Mouse (Mus musculus) liver, embryonic 13.5 days (tissue): ENCODE results near the gene Mrtfb. TPM values are rescaled to one million over a fixed set of nuclear protein-coding genes. Genes with fewer than 3 reads are reported as not detected.

Experiments
- ATAC-seq: fragments of 200-750 bp; cut with Nextera tagmentation; 2 replicates; pipeline ENCODE4 v1.8.0; 2017; ENCODE audit warnings: low read depth, mild to moderate bottlenecking, moderate number of reproducible peaks, moderate library complexity
- DNase-seq: peaks from one replicate; pipeline ENCODE4 v3.0.0; 2022
- H3K27ac ChIP-seq: fragments of 300-500 bp; sonication (generic); 2 replicates; pipeline ENCODE4 v1.5.1; 2015; ENCODE audit warnings: moderate library complexity, mild to moderate bottlenecking, inconsistent platforms
- H3K27me3 ChIP-seq: fragments of 300-500 bp; sonication (generic); 2 replicates; pipeline ENCODE4 v1.6.1; 2015; ENCODE audit warnings: mild to moderate bottlenecking, inconsistent platforms
- H3K36me3 ChIP-seq: fragments of 300-500 bp; sonication (generic); 2 replicates; pipeline ENCODE4 v1.6.1; 2015; ENCODE audit warnings: mild to moderate bottlenecking, inconsistent platforms
- H3K4me1 ChIP-seq: fragments of 300-500 bp; sonication (generic); replicated peaks from 2 replicates; pipeline ENCODE4 v1.6.1; 2015; ENCODE audit warnings: inconsistent platforms
- H3K4me2 ChIP-seq: fragments of 300-500 bp; sonication (generic); 2 replicates; pipeline ENCODE4 v1.6.1; 2015; ENCODE audit warnings: inconsistent platforms, mild to moderate bottlenecking, moderate library complexity
- H3K4me3 ChIP-seq: fragments of 300-500 bp; sonication (generic); replicated peaks from 2 replicates; pipeline ENCODE4 v1.5.1; 2015; ENCODE audit warnings: mild to moderate bottlenecking, inconsistent platforms
- H3K9ac ChIP-seq: fragments of 300-500 bp; sonication (generic); 2 replicates; pipeline ENCODE4 v1.6.1; 2015; ENCODE audit warnings: mild to moderate bottlenecking, inconsistent platforms
- H3K9me3 ChIP-seq: fragments of 300-500 bp; sonication (generic); replicated peaks from 2 replicates; pipeline ENCODE4 v1.6.1; 2016; ENCODE audit warnings: inconsistent platforms
- WGBS: fragments of 180-500 bp; shearing (Covaris S2); methylation state at CpG from one replicate; pipeline ENCODE4 v1.1.7; 2015; ENCODE audit not compliant: insufficient replicate concordance; 5-methylcytosine and 5-hydroxymethylcytosine counted together
- polyA plus RNA-seq: library from polyadenylated mRNA; unstranded; fragments of >200 nt; fragmentation: Nextera tagmentation; extraction: Ambion mirVana; gene quantifications from 2 replicates; pipeline ENCODE4 v1.2.1, GENCODE M21; 2015

Gene Mrtfb
- polyA plus RNA-seq, 1 experiment from 2014 or later: 3.2 TPM

DNA sequence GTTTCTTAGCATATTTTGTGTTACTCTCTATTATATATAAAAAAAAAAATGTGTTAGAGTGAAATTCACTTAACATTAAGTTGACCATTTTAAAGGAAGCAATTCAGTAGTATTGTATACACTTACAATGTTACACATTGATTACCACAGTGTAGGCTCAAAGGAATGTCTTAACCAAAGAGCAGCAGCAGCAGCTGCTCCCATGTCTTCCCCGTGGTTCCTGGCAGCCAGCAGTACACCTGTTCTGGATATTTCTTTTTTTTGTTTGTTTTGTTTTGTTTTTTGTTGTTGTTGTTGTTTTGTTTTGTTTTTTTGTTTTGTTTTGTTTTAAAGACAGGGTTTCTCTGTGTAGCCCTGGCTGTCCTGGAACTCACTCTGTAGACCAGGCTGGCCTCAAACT is 112.4 kb downstream of the Mrtfb start:
- peaks cover 15% of the 10 kb centered on the region for H3K4me1 ChIP-seq

DNA sequence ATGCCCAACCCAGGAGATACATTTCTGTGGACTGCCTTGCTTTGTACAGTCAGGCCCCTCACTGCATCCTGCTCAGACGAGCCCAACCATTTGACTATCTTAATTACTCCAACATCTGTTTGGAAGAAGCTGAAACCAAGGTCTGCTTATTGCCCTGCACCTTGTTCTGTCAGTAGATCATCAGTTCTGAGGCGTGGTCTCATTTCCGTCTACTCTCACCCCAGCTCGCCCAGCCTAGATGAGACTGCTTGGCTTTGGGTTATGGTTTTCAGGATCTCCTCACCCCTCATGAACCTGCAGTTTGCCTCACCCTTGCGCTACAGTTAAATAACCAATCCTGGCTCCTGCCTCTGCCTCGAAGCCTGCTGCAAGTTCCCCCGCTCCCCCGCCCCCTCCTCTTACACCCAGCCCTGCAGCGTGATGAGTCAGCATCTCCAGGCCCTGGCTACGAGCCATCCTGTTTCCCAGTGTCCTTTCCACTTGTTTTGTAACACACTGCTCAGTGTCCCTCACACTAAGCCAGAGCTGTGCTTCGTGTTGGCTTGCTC is 115.5 kb downstream of the Mrtfb start:
- H3K36me3 ChIP-seq: no peaks in the 10 kb centered on the region
- H3K4me3 ChIP-seq: no peak overlapping the region
- no peak overlapping the region for H3K27ac ChIP-seq
- WGBS: 14% methylated on average over 11 of the region's 11 CpGs
- no peaks in the 10 kb centered on the region for H3K9me3 ChIP-seq
- no peak overlapping the region for H3K9ac ChIP-seq
- peak; percentile 23 for DNase-seq
- H3K4me2 ChIP-seq: peak overlapping the region; percentile 10; the same call in 1 of the 2 replicates
- peaks cover 13% of the 10 kb centered on the region for H3K4me1 ChIP-seq
- no peaks in the 10 kb centered on the region for H3K27me3 ChIP-seq
- peak; percentile 47; the same call in 1 of the 2 replicates for ATAC-seq

More for the DNA sequence above, 112.4 kb downstream of the Mrtfb start:
- Histone ChIP-seq H3K9me3 (no peaks in the 10 kb centered on the region), H3K27me3 (no peaks in the 10 kb centered on the region), H3K36me3 (no peaks in the 10 kb centered on the region), H3K27ac (no peak overlapping the region), H3K4me3 (no peak overlapping the region), H3K4me2 (no peak overlapping the region), H3K9ac (no peak overlapping the region)
- ATAC-seq (no peak), DNase-seq (no peak)
- WGBS: 46% methylated on average over 1 of the region's 1 CpGs

DNA sequence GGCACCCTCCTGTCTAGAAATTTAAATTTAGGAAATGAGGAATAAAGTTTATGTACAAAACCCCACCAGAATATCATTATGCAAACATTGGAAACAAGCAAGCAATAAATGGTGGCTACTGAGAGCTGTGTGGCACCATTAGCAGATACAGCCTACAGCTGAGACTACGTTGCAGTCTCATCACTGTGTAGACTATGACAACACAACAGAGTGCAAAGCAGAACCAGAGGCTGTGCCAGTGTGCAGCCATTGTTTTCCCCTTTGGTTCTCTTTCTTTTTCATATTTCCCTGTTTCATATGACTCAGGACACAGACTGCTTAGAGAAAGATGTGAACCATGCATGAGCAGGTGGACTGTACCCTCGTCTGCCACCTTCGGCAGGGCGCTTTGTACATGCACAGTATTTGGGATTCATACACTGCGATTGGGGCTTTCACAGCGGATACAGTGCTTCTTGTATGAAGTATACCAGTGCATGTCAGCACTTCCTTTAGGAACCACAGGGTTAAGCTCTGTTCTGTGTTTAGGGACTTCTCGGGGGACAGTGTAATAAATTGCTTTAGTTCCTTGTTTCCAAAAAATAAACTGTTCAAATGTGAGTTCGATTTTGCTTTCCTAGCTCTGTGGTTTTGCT is 116.7 kb downstream of the Mrtfb start:
- DNase-seq: no peak

DNA sequence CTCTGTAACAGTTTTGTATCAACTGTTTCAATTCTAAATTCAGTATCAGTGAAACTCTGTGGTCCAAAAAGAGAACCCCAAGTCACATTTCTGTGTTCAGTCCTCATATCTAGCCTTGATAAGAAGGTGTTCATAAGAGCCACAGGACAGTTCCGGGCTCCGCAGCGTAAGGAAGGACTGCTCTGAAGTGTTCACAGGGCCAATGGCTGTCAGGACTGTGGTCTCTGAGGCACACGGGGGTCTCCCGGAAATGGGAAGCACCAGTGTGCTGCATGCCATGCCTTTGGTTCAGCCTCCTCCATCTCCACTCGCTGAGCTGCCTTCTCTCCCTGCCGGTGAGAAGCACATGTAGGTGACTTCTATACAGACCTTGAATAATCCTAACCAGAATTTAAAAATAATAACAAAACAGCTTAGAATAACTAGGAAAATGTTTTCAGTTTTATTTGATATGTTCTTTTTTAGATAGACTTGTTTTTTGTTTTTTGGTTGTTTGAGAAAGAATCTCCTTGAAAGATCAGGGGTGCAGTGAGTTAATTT is 120.7 kb downstream of the Mrtfb start:
- Histone ChIP-seq H3K9ac (no peak overlapping the region), H3K9me3 (no peaks in the 10 kb centered on the region), H3K27ac (no peak overlapping the region), H3K27me3 (no peaks in the 10 kb centered on the region), H3K4me2 (no peak overlapping the region), H3K4me1 (peaks cover 1% of the 10 kb centered on the region), H3K4me3 (no peak overlapping the region), H3K36me3 (no peaks in the 10 kb centered on the region)
- no peak for ATAC-seq
- DNase-seq: no peak
- WGBS: 65% methylated on average over 7 of the region's 7 CpGs

More for the DNA sequence above, 116.7 kb downstream of the Mrtfb start:
- ATAC-seq: no peak
- Histone ChIP-seq H3K36me3 (no peaks in the 10 kb centered on the region), H3K4me3 (no peak overlapping the region), H3K9me3 (no peaks in the 10 kb centered on the region), H3K27ac (no peak overlapping the region), H3K4me2 (no peak overlapping the region), H3K4me1 (peaks cover 7% of the 10 kb centered on the region), H3K9ac (no peak overlapping the region), H3K27me3 (no peaks in the 10 kb centered on the region)
- 70% methylated on average over 8 of the region's 8 CpGs for WGBS

DNA sequence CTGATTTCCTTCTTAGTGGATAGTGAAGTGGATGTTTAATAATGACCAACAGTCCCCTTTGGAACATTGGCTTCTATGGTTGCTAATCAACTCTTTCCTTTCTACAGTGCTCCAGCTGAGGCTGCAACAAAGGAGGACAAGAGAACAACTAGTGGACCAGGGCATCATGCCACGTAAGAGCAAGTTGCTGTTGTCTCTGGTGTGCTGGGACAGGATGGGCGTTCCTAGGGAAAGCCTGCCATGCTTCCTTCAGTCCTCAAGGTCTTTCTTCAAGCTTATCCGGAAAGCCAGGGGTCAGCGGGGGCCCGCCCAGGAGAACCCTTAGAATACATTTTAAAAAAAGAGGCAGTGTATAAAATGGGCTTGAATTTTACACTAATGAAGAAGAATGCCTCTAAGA is 121.9 kb downstream of the Mrtfb start:
- Histone ChIP-seq H3K9ac (no peak overlapping the region), H3K4me2 (no peak overlapping the region), H3K4me1 (no peaks in the 10 kb centered on the region), H3K27ac (no peak overlapping the region), H3K4me3 (no peak overlapping the region), H3K27me3 (no peaks in the 10 kb centered on the region), H3K9me3 (no peaks in the 10 kb centered on the region), H3K36me3 (no peaks in the 10 kb centered on the region)
- DNase-seq (no peak), ATAC-seq (no peak)
- WGBS: 71% methylated on average over 5 of the region's 5 CpGs

DNA sequence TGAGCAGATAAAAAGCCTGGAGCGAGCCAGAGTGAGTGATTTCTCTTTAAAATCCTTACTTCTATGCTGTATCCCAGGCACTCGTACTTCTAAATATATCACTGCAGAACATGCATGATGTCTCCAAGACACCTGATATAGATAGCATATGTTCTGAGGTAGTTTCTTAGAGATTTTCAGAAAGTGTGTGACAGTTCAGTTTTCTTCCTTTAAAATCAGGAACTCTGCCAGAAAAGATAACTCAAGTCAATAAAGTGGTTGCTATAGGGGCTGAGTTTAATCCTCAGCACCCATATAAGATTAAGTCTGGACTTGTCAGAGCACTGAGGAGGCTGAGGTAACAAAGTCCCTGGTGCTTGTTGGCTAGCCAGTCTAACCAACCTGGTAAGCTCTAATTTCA is 123.6 kb downstream of the Mrtfb start:
- ATAC-seq (no peak), DNase-seq (no peak)
- H3K9me3 ChIP-seq: no peaks in the 10 kb centered on the region
- no peak overlapping the region for H3K4me3 ChIP-seq
- WGBS: 28% methylated on average over 2 of the region's 2 CpGs
- no peak overlapping the region for H3K9ac ChIP-seq
- H3K27ac ChIP-seq: no peak overlapping the region
- H3K4me1 ChIP-seq: no peaks in the 10 kb centered on the region
- H3K4me2 ChIP-seq: no peak overlapping the region
- peaks cover 9% of the 10 kb centered on the region; the same call in 1 of the 2 replicates for H3K36me3 ChIP-seq
- no peaks in the 10 kb centered on the region for H3K27me3 ChIP-seq

DNA sequence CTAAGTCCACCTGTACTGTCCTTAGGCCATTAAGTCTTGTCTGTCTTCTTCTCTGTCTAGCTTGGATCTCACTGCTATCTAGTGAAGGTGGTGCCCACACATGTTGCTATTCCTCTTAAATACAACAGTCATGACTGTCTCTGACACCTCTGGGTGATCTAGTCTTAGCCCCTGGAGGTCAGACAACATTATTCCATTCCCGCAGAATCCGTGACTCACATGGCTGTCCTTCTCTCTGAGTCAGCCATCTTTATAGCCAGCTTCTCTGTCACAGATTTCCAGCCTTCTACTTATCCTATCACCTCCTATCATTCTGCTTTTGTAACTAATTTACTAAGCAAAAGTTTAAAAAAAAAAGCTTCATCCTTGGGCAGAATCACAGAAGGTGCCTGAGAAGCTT is 125.5 kb downstream of the Mrtfb start:
- WGBS: 73% methylated on average over 2 of the region's 2 CpGs
- ATAC-seq: no peak

DNA sequence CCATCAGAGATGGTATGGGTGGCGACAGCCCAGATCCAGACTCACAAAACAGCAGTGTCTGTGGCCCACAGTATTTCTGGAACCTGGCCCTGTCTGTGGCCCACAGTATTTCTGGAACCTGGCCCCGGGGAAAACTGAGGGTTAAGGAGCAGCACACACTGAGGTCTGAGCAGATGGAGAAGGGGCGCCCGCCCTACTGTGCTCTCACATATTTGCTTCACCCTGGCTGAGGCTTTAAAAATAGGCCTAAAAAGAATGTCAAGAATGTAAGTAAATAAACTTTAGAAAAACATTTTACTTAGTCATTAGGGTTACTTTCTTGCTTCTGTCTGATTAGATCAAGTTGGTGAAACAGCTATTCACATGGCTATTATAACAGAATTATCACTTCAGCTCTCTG is 131.0 kb downstream of the Mrtfb start:
- no peak for DNase-seq
- Histone ChIP-seq H3K4me1 (no peaks in the 10 kb centered on the region), H3K9ac (no peak overlapping the region), H3K9me3 (no peaks in the 10 kb centered on the region), H3K4me3 (no peak overlapping the region), H3K4me2 (no peak overlapping the region), H3K27ac (no peak overlapping the region), H3K27me3 (no peaks in the 10 kb centered on the region), H3K36me3 (peaks cover 20% of the 10 kb centered on the region; the same call in 1 of the 2 replicates)
- WGBS: 67% methylated on average over 4 of the region's 4 CpGs
- ATAC-seq: no peak

More for the DNA sequence above, 125.5 kb downstream of the Mrtfb start:
- DNase-seq: no peak
- H3K9me3 ChIP-seq: no peaks in the 10 kb centered on the region
- H3K9ac ChIP-seq: no peak overlapping the region
- H3K4me2 ChIP-seq: no peak overlapping the region
- H3K4me1 ChIP-seq: no peaks in the 10 kb centered on the region
- H3K27me3 ChIP-seq: no peaks in the 10 kb centered on the region
- no peak overlapping the region for H3K27ac ChIP-seq
- no peak overlapping the region for H3K4me3 ChIP-seq
- H3K36me3 ChIP-seq: peaks cover 18% of the 10 kb centered on the region; the same call in 1 of the 2 replicates

DNA sequence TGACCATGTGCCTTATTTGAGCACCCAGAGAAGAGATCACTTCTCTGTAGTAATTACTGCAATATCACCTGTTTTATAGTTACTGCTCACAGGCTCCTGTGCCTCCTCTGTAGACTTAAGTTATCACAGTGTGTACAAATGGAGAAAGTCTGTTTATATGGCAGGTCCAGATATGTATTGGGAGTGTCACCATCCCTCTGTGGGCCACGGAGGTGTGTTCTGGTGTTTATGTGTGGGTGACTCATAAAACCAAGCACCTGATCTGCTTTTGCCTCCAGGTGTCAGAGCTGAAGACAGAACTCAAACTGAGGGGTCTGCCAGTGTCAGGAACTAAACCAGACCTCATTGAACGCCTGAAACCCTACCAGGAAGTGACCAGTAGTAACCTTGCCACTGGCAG is 144.1 kb downstream of the Mrtfb start:
- Histone ChIP-seq H3K4me3 (no peak overlapping the region), H3K4me2 (no peak overlapping the region), H3K27me3 (no peaks in the 10 kb centered on the region), H3K27ac (no peak overlapping the region), H3K36me3 (peaks cover 39% of the 10 kb centered on the region), H3K4me1 (no peaks in the 10 kb centered on the region), H3K9me3 (no peaks in the 10 kb centered on the region), H3K9ac (no peak overlapping the region)
- DNase-seq: no peak
- WGBS: 46% methylated on average over 2 of the region's 2 CpGs
- ATAC-seq: no peak

DNA sequence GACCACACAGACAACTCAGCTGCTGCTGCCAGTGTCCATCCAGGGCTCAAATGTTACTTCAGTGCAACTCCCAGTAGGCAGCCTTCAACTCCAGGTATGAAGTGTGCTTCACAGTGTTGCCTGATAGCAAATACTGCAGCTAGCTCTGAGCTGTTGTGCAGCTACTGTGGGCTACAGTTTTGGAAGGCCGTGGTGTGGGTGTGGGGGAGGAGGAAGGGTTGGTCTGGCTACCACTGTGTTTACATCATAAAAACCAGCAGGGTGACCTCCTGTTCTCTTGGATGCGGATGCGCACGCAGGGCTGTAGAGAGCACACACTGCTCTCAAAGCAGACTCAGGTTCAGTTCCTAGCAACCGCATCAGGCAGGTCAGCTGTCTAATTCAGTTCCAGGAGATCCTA is 145.3 kb downstream of the Mrtfb start:
- 77% methylated on average over 5 of the region's 5 CpGs for WGBS
- no peaks in the 10 kb centered on the region for H3K27me3 ChIP-seq
- no peak overlapping the region for H3K4me2 ChIP-seq
- peaks cover 40% of the 10 kb centered on the region for H3K36me3 ChIP-seq
- H3K4me1 ChIP-seq: no peaks in the 10 kb centered on the region
- H3K4me3 ChIP-seq: no peak overlapping the region
- DNase-seq (no peak), ATAC-seq (no peak)
- no peak overlapping the region for H3K9ac ChIP-seq
- H3K27ac ChIP-seq: no peak overlapping the region
- H3K9me3 ChIP-seq: no peaks in the 10 kb centered on the region

DNA sequence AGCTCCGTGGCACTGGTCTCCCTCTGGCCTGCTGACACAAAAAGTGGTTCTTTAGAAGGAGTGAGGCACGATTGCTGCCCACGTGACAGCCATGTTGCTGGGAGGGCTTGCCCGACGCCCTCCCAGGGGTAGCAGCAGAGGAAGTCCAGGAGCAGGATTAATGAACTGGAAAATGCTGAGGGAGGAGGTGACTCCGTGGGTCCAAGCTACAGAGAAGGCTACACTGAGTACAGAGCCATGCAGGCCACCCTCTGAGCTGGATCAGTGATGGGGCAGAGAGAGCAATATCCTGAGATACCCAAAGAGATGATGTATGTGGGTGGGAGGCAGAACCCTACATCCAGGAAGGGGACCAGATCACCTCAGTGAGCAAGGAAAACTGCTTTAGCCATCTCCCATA is 148.4 kb downstream of the Mrtfb start:
- Histone ChIP-seq H3K36me3 (peaks cover 36% of the 10 kb centered on the region), H3K4me1 (no peaks in the 10 kb centered on the region), H3K9me3 (no peaks in the 10 kb centered on the region), H3K4me3 (no peak overlapping the region), H3K27me3 (no peaks in the 10 kb centered on the region), H3K27ac (no peak overlapping the region), H3K9ac (no peak overlapping the region), H3K4me2 (no peak overlapping the region)
- DNase-seq: no peak
- 77% methylated on average over 6 of the region's 6 CpGs for whole genome bisulfite sequencing
- ATAC-seq: no peak

DNA sequence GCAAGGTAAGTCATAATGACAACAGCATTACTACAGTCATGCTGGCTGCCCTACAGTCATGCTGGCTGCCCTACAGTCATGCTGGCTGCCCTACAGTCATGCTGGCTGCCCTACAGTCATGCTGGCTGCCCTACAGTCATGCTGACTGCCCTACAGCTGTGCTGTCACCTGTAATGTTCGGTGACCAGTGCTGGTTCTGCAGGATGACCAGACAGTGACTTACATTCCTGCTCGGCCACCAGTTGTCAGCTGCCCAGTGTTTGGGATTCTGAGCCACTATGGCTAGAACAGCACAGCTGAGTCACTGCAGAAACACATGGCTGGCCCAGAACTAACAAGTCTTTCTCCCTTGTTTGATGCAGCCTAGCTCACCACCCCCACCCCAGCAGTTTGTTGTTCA is 149.1 kb downstream of the Mrtfb start:
- Histone ChIP-seq H3K4me2 (no peak overlapping the region), H3K36me3 (peaks cover 34% of the 10 kb centered on the region), H3K27me3 (no peaks in the 10 kb centered on the region), H3K4me1 (no peaks in the 10 kb centered on the region), H3K4me3 (no peak overlapping the region), H3K9ac (no peak overlapping the region), H3K27ac (no peak overlapping the region), H3K9me3 (no peaks in the 10 kb centered on the region)
- DNase-seq (no peak), ATAC-seq (no peak)
- WGBS: 66% methylated on average over 2 of the region's 2 CpGs
